Mouse (Mus musculus) ES-E14 (cell line): ENCODE measurements around the gene Tacc3. TPM values are rescaled to one million over a fixed set of nuclear protein-coding genes. Genes with fewer than 3 reads are reported as not detected.

Experiments
- DNase-seq: peaks from one replicate; pipeline ENCODE4 v3.0.0-alpha.2; 2013; ENCODE audit warnings: low read depth, low spot score
- H3K27ac ChIP-seq: 2 replicates; pipeline ENCODE4 v1.5.1; 2012; ENCODE audit warnings: low read depth, mild to moderate bottlenecking, low read length, moderate library complexity, mixed read lengths; ENCODE audit not compliant: poor library complexity, insufficient read depth, severe bottlenecking
- H3K36me3 ChIP-seq: 2 replicates; pipeline ENCODE4 v1.6.1; 2012; ENCODE audit warnings: mild to moderate bottlenecking, low read length, moderate library complexity, mixed read lengths; ENCODE audit not compliant: control insufficient read depth, poor library complexity, insufficient read depth, severe bottlenecking
- H3K4me1 ChIP-seq, 2 experiments: fragments of 150-350 bp in 1 of 2; sonication (generic) in 1 of 2; 2 replicates each; pipeline ENCODE4 v1.6.1; 2012; ENCODE audit warnings: low read length in 2 of 2, mild to moderate bottlenecking in 1 of 2, mixed read lengths in 1 of 2; ENCODE audit not compliant: control insufficient read depth in 2 of 2, insufficient read depth in 2 of 2, poor library complexity in 1 of 2
- H3K4me3 ChIP-seq, 2 experiments: fragments of 150-350 bp in 1 of 2; sonication (generic) in 1 of 2; 2 replicates each; pipeline ENCODE4 v1.5.1; 2012; ENCODE audit warnings: low read length in 2 of 2, low read depth in 1 of 2, mild to moderate bottlenecking in 1 of 2, mixed read lengths in 1 of 2; ENCODE audit not compliant: insufficient read depth in 1 of 2, poor library complexity in 1 of 2, severe bottlenecking in 1 of 2
- H3K9ac ChIP-seq: 2 replicates; pipeline ENCODE4 v1.6.1; 2012; ENCODE audit warnings: low read depth, mild to moderate bottlenecking, low read length, mixed read lengths; ENCODE audit not compliant: poor library complexity, insufficient read depth, severe bottlenecking
- H3K9me3 ChIP-seq: fragments of 150-350 bp; sonication (generic); 2 replicates; pipeline ENCODE4 v1.6.1; 2012; ENCODE audit warnings: low read depth, mild to moderate bottlenecking, low read length; ENCODE audit not compliant: control insufficient read depth, insufficient read depth
- CHD2 ChIP-seq: IDR thresholded peaks from 2 replicates; pipeline ENCODE4 v1.6.1; 2014; ENCODE audit warnings: mild to moderate bottlenecking, low read depth, low read length, inconsistent platforms
- HCFC1 ChIP-seq: IDR thresholded peaks from 2 replicates; pipeline ENCODE4 v1.6.1; 2012; ENCODE audit warnings: low read length, inconsistent platforms, borderline replicate concordance; ENCODE audit not compliant: insufficient read depth
- MAFK ChIP-seq: IDR thresholded peaks from 2 replicates; pipeline ENCODE4 v1.6.1; 2014; ENCODE audit warnings: mild to moderate bottlenecking, low read depth, low read length, inconsistent platforms; ENCODE audit not compliant: insufficient read depth
- ZC3H11A ChIP-seq: IDR thresholded peaks from 2 replicates; pipeline ENCODE4 v1.6.1; 2012; ENCODE audit warnings: low read depth, mild to moderate bottlenecking, inconsistent platforms, low read length, borderline replicate concordance
- ZNF384 ChIP-seq: IDR thresholded peaks from 2 replicates; pipeline ENCODE4 v1.6.1; 2012; ENCODE audit warnings: low read depth, low read length, inconsistent platforms
- in situ Hi-C, 2 experiments: fragments of 600-800 bp; cut with MboI; formaldehyde crosslinking; loops; one replicate each; pipeline ENCODE4 v1.15.1; 2025; ENCODE audit warnings: low sequenced_read_pairs in 2 of 2, inconsistent platforms in 1 of 2; ENCODE audit not compliant: unreplicated experiment in 2 of 2
- total RNA-seq: library from RNA; depleted of rRNA; stranded (reverse); fragments of 300-350 nt; gene quantifications from 2 replicates; pipeline ENCODE4 v1.2.3, GENCODE M21; 2012

The Tacc3 gene
- total RNA-seq, 1 experiment: 132 TPM

DNA sequence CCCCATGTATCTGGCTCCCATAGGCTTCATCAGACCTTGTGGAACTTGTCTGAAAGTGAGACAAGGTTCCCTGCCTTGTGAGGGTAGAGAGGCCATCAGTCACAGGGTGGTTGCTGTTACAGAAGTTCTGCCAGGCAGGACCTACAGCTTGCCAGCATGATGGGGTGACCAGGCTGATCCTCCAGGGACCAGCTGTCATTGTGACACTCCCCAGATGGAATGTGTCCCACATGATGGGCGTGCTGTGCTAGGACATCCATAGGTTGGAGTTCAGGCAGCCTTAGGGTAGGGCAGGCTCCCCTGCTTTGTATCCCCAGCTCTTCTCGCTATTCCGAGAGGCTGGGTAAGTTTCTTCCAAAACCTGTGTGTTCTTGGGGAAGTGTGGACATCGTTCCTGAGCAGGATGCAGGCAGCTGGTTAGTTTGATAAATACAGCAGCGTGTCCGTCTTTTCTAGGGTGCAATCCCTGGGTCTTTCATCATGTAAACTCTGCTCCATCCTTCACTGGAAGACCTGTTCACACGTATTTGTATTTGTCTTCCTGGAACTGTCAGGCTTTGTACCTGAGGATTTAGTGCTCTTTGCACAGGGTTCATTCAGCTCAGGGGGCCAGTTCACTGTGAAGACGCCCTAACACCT is 63.0 kb downstream of the Tacc3 start:
- Histone ChIP-seq H3K4me3 (peak overlapping the region; percentile 55 to 72; a peak in 3 of 4 replicates), H3K4me1 (peaks cover 0 to 7% of the 10 kb centered on the region in 2 experiments; a peak in 1 of 4 replicates), H3K9ac (no peak overlapping the region), H3K9me3 (no peaks in the 10 kb centered on the region), H3K27ac (no peak overlapping the region), H3K36me3 (no peaks in the 10 kb centered on the region)
- in situ Hi-C loops: loop anchor here in 1 of 2 experiments (10.0 to 25.0 kb wide), 2 partner anchors 286 to 1666 kb away; partner anchors contain the start of genes Hmx1 and Nkx1-1
- no peak for DNase-seq
- TF ChIP-seq HCFC1 (no peak), CHD2 (no peak), ZC3H11A (no peak), MAFK (no peak)

DNA sequence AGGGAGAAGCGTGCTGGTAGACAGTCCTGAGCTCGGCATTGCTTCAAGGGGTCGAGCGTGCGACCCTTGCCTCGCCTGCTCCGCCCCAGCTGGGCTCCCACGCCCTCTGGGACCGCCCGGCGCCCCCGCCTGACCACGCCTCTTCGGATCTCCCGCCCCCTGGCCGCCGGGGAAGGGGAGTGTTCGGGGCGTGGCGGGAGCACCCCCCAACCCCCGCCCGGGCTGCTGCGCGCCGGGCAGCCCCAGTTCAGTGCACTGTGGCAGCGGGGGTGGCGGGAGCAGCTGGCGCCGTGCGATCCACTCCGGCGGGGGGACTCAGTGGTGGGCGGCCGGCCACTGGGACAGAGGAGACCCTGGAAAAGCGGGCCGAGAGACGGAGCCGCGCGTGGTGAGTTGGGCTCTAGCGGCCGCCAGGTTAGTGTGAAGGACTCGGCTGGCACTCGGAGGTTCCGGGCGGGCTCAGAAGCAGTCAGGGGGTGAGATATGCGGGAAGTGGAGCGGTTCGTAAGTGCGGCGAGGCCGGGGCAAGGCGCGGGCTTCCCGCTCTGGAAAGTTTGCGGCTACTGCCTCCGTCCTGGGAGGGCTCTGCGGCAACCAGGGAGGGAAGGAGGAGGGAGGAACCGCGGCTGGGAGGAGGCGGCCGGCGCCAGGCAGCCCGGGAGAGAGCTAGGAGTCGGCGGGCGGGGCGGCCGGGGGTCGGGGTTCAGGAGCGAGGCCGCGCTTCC is 63.8 kb downstream of the Tacc3 start, which contains the start of gene Fgfr3:
TSS of gene Fgfr3 (plus strand) at position 134 of the 725 bp plus-strand sequence.
- Histone ChIP-seq H3K27ac (no peak within 1 kb of the TSS), H3K4me3 (peak within 1 kb of the TSS; percentile 55 to 72), H3K4me1 (peaks cover 0 to 7% of the 10 kb centered on the region in 2 experiments; a peak in 1 of 4 replicates), H3K9me3 (no peaks in the 10 kb centered on the region), H3K9ac (peak within 1 kb of the TSS; percentile 53), H3K36me3 (no peaks in the 10 kb centered on the region)
- in situ Hi-C loops: loop anchor here in 1 of 2 experiments (10.0 to 25.0 kb wide), 2 partner anchors 287 to 1666 kb away; partner anchors contain the start of genes Hmx1 and Nkx1-1
- TF ChIP-seq MAFK (no peak), ZNF384 (no peak), CHD2 (no peak), HCFC1 (no peak)
- DNase-seq: no peak

DNA sequence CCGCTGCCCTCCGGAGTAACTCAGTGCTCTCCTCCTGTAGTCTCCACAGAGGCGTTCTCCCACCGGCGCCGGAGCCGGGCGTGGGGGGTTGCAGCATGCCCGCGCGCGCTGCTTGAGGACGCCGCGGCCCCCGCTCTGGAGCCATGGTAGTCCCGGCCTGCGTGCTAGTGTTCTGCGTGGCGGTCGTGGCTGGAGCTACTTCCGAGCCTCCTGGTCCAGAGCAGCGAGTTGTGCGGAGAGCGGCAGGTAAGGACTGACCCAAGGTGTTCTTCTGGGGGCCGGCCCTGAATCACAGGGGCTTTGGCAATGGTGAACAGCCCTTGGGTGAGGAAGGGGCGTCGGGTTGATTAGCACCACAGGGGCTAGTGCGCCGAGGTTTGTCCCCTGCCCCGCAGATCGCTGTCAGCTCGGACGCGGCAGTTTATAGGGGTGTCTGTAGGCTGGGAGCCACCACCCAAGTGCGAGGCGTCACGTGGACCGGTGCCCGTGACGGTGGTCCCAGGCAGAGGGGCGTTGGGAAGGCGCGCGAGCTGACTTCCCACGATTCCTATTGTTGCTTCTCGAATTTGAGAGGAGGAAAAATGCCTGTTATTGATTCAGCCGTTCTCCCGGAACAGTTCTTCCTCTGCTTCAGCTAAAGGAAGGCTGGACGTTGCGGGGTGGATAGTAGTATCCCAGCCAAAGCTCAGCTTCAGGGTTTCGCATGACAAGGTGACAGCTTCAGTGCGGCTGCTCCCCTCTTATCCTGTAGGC is 64.5 kb downstream of the Tacc3 start:
- in situ Hi-C loops: loop anchor here in 1 of 2 experiments (10.0 to 25.0 kb wide), 2 partner anchors 288 to 1665 kb away; partner anchors contain the start of genes Hmx1 and Nkx1-1
- Histone ChIP-seq H3K9ac (peak overlapping the region; percentile 53), H3K9me3 (no peaks in the 10 kb centered on the region), H3K4me3 (peak overlapping the region; percentile 55 to 72), H3K36me3 (no peaks in the 10 kb centered on the region), H3K4me1 (peaks cover 0 to 7% of the 10 kb centered on the region in 2 experiments; a peak in 1 of 4 replicates), H3K27ac (no peak overlapping the region)
- no peak for DNase-seq
- TF ChIP-seq ZNF384 (no peak), ZC3H11A (no peak), MAFK (no peak), CHD2 (no peak), HCFC1 (no peak)

DNA sequence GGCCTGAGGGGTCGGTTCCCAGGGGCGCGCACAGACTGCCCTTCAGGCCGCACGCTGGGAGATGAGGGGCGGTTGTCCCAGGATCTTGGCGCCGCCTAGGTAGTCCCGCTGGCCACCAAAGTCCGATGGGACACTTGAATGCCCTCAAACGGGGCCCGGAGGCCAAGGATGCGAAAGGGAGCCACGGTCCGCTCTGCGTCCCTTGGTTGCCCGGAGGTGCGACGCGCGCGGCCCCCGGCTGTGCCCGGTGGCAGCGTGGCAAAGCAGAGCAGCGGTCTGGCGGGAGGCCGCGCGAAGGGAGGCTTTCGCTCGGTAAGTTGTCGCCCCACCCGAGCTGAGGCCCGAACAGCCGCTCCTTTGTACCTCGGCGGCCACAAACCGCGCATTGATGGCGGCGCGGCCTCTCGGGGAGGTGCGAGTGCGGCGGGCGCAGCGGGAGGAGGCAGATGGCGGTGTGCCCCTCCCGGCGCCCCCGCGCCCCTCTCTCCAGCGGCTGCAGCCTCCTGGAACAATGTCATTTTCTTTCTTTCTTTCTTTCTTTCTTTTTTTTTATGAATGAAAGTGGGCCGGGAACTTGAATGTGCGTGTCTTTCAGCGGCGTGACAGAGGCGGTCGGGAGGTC is 65.2 kb downstream of the Tacc3 start:
- peak overlapping the region; percentile 26 to 55 for H3K4me3 ChIP-seq
- no peak overlapping the region for H3K27ac ChIP-seq
- no peak for DNase-seq
- peaks cover 0 to 7% of the 10 kb centered on the region in 2 experiments; a peak in 1 of 4 replicates for H3K4me1 ChIP-seq
- H3K9me3 ChIP-seq: no peaks in the 10 kb centered on the region
- no peaks in the 10 kb centered on the region for H3K36me3 ChIP-seq
- TF ChIP-seq ZNF384 (no peak), CHD2 (no peak), HCFC1 (no peak), MAFK (no peak)
- in situ Hi-C loops: loop anchor here in 1 of 2 experiments (10.0 to 25.0 kb wide), 2 partner anchors 288 to 1664 kb away; partner anchors contain the start of genes Hmx1 and Nkx1-1
- no peak overlapping the region for H3K9ac ChIP-seq
